Mouse (Mus musculus) intestine, embryonic 15.5 days (tissue): Measurements from ENCODE around the gene Vmn1r21. TPM values are rescaled to one million over a fixed set of nuclear protein-coding genes. Genes with fewer than 3 reads are reported as not detected.
"Not testable (repeated sequence)": the region's sequence is repeated elsewhere in the genome, so short reads cannot be mapped to it uniquely, and the experiment has no call there.

Experiments
- ATAC-seq: fragments of 200-750 bp; cut with Nextera tagmentation; 2 replicates; pipeline ENCODE4 v1.8.0; 2017; ENCODE audit warnings: moderate TSS enrichment, moderate library complexity
- H3K27ac ChIP-seq: fragments of 300-500 bp; sonication (generic); 2 replicates; pipeline ENCODE4 v1.5.1; 2015; ENCODE audit warnings: mild to moderate bottlenecking, inconsistent platforms
- H3K27me3 ChIP-seq: fragments of 300-500 bp; sonication (generic); replicated peaks from 2 replicates; pipeline ENCODE4 v1.6.1; 2015; ENCODE audit warnings: inconsistent platforms
- H3K36me3 ChIP-seq: fragments of 300-500 bp; sonication (generic); 2 replicates; pipeline ENCODE4 v1.6.1; 2015; ENCODE audit warnings: inconsistent platforms
- H3K4me1 ChIP-seq: fragments of 300-500 bp; sonication (generic); replicated peaks from 2 replicates; pipeline ENCODE4 v1.6.1; 2015; ENCODE audit warnings: inconsistent platforms
- H3K4me2 ChIP-seq: fragments of 300-500 bp; sonication (generic); replicated peaks from 2 replicates; pipeline ENCODE4 v1.6.1; 2015; ENCODE audit warnings: mild to moderate bottlenecking, inconsistent platforms
- H3K4me3 ChIP-seq: fragments of 300-500 bp; sonication (generic); replicated peaks from 2 replicates; pipeline ENCODE4 v1.5.1; 2015; ENCODE audit warnings: inconsistent platforms
- H3K9ac ChIP-seq: fragments of 300-500 bp; sonication (generic); 2 replicates; pipeline ENCODE4 v1.6.1; 2015; ENCODE audit warnings: inconsistent platforms
- H3K9me3 ChIP-seq: fragments of 300-500 bp; sonication (generic); 2 replicates; pipeline ENCODE4 v1.6.1; 2016; ENCODE audit warnings: inconsistent platforms
- WGBS: fragments of 180-500 bp; shearing (Covaris S2); methylation state at CpG from one replicate; pipeline ENCODE4 v1.1.7; 2015; 5-methylcytosine and 5-hydroxymethylcytosine counted together
- polyA plus RNA-seq: library from polyadenylated mRNA; unstranded; fragments of >200 nt; fragmentation: Nextera tagmentation; extraction: Ambion mirVana; gene quantifications from 2 replicates; pipeline ENCODE4 v1.2.1, GENCODE M21; 2015

The Vmn1r21 gene
- polyA plus RNA-seq: not detected in 2 replicates

DNA sequence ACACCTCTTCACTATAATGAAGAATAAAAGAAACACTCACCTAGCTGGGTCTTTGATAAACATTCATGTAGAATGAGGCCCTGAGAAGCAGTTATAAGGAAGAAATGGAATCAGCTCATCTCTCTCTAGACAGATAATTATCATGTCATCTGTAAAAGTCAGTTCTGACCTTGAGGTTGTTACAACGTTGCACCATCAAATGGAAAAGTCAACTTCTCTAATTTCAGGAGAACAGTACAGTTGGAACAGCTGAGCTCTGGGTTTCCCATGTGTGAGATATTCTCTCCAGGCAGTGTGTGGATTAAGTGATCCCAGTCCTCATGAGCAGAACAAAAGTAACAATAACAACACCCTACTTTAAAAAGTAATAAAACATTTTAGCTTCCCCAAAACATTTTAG, at the start of gene Vmn1r21:
Gene Vmn1r21 (minus strand): TSS at position 58 of the 400 bp plus-strand sequence.
- Histone ChIP-seq H3K4me2 (no peak within 1 kb of the TSS), H3K36me3 (no peaks in the 10 kb centered on the region), H3K4me1 (no peaks in the 10 kb centered on the region), H3K27ac (no peak within 1 kb of the TSS), H3K9ac (no peak within 1 kb of the TSS), H3K27me3 (no peaks in the 10 kb centered on the region), H3K4me3 (no peak within 1 kb of the TSS), H3K9me3 (no peaks in the 10 kb centered on the region)
- no peak for ATAC-seq
- WGBS: 56% methylated on average over 1 of the region's 1 CpGs

DNA sequence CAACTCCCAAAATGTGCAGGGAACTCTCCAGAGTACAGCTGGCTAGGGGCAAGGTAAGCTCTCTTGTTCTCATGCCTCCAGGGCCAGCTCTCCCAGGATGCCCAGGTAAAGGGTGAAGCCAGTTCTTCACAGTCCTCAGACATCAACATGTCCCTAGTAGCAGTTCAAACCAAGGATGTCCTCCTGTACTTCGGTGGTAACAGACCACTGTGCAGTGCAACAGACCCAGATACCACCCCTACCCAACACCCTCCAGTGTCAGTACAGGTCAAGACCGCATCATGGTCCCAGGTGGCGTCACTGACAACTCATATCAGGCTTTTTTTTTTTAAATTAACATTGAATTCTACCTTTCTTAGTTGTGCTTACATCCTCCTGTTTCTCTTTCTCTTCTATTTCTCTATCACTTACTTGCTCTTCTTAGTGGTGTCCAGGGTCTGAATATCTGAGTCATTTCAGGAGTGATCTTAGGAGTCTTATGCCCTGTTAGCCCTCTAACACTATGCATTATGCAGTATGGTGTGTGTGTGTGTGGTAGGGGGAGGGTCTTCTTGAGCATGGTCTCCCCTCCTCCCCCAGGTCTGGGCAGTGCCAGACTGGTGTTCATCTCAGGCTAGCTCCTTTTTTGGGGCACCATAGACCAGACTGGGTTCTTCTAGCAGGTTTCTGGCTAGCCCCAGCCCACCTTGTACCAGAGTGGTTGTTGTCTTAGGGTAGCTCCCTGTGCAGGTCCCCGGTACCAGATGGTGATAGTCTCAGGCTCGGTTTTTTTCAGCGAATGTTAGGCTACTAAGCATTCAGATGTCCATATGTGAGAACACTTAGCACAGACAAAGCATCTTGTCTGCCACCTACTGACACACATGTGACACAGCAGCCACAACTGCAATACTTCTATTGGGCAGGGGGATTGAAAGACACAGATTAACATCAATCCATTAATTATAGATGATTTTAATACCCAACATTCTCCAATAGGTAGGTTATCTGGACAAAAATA, 9.2 kb upstream of the Vmn1r21 start:
- ATAC-seq: peak; percentile 75
- no peak overlapping the region for H3K4me2 ChIP-seq
- H3K36me3 ChIP-seq: no peaks in the 10 kb centered on the region
- H3K9ac ChIP-seq: no peak overlapping the region
- WGBS: 48% methylated on average over 6 of the region's 6 CpGs
- H3K4me1 ChIP-seq: no peaks in the 10 kb centered on the region
- no peak overlapping the region for H3K4me3 ChIP-seq
- no peaks in the 10 kb centered on the region for H3K9me3 ChIP-seq
- no peaks in the 10 kb centered on the region for H3K27me3 ChIP-seq
- no peak overlapping the region for H3K27ac ChIP-seq

DNA sequence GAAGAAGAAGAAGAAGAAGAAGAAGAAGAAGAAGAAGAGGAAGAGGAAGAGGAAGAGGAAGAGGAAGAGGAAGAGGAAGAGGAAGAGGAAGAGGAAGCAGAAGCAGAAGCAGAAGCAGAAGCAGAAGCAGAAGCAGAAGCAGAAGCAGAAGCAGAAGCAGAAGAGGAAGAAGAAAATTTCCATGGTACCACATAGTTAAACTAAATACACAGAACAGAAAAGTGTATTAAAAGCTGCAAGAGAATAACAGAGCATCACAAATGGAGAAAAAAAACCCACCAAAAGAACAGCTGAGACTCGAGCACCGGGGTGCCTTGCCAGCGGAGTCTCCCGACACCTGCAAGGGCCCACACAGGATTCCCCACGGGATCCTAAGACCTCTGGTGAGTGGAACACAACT, 1.0 kb upstream of the Vmn1r21 start:
- H3K9me3 ChIP-seq, H3K36me3 ChIP-seq, H3K4me2 ChIP-seq, H3K4me1 ChIP-seq, H3K9ac ChIP-seq, H3K4me3 ChIP-seq, ATAC-seq, H3K27me3 ChIP-seq, H3K27ac ChIP-seq: not testable (repeated sequence)
- 96% methylated on average over 5 of the region's 5 CpGs for WGBS

DNA sequence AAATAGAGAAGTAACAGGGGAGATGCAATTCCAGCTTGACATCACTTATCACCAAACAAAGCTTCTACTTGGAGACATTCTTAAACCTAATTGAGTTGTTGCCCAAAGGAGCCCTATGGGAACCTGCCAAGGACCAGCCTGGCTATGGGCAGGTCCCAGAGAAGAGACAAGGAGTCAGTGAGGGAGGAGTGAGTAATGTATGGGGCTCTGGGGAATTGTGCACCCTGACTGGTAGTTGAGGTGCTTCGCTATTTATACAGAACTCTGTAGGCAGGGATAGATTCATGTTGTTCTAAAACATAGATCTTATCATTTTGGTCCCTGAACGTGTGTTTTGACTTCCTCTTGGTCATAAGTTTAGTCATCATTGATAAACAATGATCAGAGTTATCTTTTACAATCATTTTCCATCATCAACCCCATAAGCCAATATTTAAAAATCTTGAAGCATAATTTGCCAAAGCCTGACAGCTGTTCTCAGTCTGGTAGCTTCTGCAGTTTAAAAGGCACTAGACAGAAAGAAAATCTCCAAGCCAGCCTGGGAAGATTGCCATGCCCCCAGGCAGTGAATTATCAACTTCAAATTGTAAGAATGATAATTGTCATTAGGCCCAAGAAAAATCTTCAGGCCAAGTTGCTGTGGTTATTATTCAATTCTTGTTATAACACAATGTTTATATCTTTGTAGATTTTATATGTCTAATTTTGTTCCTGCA, 10.3 kb downstream of the Vmn1r21 start:
- no peaks in the 10 kb centered on the region for H3K9me3 ChIP-seq
- 72% methylated on average over 2 of the region's 2 CpGs for WGBS
- H3K36me3 ChIP-seq: no peaks in the 10 kb centered on the region
- ATAC-seq: no peak
- H3K27ac ChIP-seq: no peak overlapping the region
- no peaks in the 10 kb centered on the region for H3K27me3 ChIP-seq
- no peak overlapping the region for H3K9ac ChIP-seq
- H3K4me3 ChIP-seq: no peak overlapping the region
- no peak overlapping the region for H3K4me2 ChIP-seq
- no peaks in the 10 kb centered on the region for H3K4me1 ChIP-seq

DNA sequence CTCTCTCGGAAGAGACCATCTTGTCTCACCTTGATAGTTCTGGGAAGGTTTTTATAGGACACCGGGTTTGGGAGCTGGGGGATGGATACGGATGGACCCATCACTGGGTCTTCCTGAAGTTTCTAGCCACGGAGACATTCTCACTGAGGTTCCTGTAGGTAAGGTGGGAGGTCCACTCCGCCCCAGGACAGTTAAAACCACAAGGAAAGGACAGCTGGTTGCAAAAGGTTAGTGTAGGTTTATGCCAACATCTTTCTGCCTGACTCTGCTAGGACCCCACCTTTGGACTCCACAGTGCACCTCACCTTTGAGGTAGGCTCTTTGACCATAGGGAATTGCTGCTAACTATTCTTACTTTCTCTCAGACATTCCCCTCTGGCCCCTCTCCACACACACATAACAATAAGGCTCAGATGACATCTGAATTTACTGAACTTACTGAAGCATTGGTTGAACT, 24.9 kb downstream of the Vmn1r21 start:
- no peaks in the 10 kb centered on the region for H3K9me3 ChIP-seq
- no peaks in the 10 kb centered on the region for H3K4me1 ChIP-seq
- ATAC-seq: peak; percentile 53
- peak overlapping the region; percentile 86 for H3K4me3 ChIP-seq
- no peaks in the 10 kb centered on the region for H3K27me3 ChIP-seq
- peak overlapping the region; percentile 96 for H3K9ac ChIP-seq
- H3K27ac ChIP-seq: peak overlapping the region; percentile 94; the same call in 1 of the 2 replicates
- peak overlapping the region; percentile 63 for H3K4me2 ChIP-seq
- 8% methylated on average over 5 of the region's 5 CpGs for WGBS
- no peaks in the 10 kb centered on the region for H3K36me3 ChIP-seq

DNA sequence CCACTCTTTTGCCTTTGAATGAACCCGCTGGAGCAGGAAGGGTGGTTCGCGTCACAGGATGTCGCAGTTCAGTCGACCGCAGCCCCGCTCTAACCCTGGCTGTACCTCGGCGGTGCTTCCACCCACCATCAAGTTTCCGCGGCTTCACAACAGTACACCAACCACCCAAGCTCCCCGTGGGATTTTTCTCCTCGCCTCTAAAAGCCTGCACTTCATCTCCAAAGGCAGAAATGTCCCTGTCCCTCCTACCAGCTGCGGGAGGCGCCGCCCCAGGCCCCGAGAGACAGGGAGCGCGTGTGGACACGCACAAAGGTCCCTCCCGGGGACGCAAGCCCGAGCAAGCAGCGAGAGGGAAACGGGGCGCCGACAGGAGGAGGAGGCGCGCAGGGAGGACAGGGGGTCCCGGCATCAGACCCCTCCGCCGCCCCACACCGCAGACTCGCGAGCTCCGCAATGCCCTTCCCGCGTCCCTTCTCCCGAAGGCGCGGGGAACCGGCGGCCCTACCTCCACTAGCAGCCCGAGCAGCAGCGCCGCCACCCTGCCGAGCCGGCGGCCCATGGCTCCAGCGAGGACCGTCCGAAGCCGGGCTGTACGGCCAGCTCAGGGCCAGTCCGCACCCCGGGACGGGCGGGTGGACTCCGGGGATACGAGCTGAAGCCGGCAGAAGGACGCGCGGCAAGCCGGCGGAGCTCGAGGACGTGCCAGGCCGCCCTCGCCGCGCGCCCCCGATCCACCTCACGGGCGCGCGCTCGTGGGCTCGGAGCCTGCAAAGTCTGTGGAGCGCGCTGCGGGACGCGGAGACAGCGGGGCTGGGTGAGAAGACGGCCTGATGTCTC, 25.5 kb downstream of the Vmn1r21 start, which contains the start of gene Vopp1:
Gene Vopp1 (minus strand): TSS at position 738 of the 837 bp plus-strand sequence.
- WGBS: under 1% methylated on average over 86 of the region's 87 CpGs
- peak; percentile 88 for ATAC-seq

DNA sequence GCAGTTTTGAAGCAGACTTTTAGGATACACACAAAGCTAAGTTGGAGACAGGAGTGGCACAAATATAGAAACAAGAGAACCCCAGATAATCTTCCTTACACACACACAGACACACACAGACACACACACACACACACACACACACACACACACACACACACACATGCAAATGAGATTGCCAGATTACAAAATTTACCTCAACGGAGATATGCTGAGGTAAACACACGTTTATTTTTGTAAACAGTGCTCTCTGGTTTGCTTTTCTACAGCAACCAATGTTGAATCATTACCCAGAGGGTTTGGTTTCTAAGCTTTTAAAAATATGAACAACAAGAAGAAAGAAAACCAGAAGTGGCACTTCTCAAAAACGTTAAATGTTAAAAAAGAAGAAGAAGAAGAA, 26.7 kb downstream of the Vmn1r21 start:
- no peak overlapping the region for H3K9ac ChIP-seq
- ATAC-seq: no peak
- no peak overlapping the region for H3K4me3 ChIP-seq
- no peaks in the 10 kb centered on the region for H3K36me3 ChIP-seq
- H3K27me3 ChIP-seq: no peaks in the 10 kb centered on the region
- no peaks in the 10 kb centered on the region for H3K4me1 ChIP-seq
- H3K4me2 ChIP-seq: peak overlapping the region; percentile 30; the same call in 1 of the 2 replicates
- WGBS: 14% methylated on average over 3 of the region's 3 CpGs
- no peak overlapping the region for H3K27ac ChIP-seq
- H3K9me3 ChIP-seq: no peaks in the 10 kb centered on the region

More for the DNA sequence above, 25.5 kb downstream of the Vmn1r21 start, which contains the start of gene Vopp1:
- Histone ChIP-seq H3K9ac (peak within 1 kb of the TSS; percentile 96), H3K9me3 (no peaks in the 10 kb centered on the region), H3K27me3 (no peaks in the 10 kb centered on the region), H3K4me2 (peak within 1 kb of the TSS; percentile 63), H3K4me3 (peak within 1 kb of the TSS; percentile 86), H3K27ac (peak within 1 kb of the TSS; percentile 94), H3K4me1 (no peaks in the 10 kb centered on the region), H3K36me3 (no peaks in the 10 kb centered on the region)

DNA sequence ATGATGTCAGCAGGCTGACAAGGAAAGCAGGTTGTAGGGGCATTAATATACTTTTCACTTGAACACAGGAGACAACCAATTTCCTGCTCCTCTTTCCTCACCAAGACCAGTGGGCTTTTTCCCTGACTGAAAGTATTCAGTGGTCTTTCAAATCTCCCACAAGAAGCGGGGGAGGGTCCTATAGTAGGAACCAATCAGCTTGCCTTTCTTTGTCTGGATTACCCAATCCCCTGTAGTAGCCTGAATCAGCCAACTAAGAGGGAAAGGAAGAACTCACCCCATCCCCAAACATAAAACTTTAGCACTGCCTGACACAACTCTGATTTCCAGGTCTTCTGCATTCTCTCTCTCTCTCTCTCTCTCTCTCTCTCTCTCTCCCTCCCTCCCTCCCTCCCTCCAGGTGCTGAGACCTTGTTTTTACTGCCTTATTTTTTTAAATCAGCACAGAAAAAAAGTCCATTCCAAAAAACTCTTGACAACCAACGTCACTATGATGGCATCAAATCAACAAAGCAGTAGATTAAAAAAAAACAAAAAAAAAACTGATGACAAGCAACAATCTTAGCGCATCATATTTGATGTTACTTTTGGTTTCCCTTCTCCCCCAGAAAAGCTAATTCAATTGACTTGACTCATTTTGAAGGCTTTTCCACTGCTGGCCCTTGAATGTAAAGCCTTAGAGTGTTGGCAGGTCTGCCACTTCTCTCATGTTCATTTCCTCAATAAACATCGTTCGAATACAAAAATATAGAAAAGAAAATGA, 27.3 kb downstream of the Vmn1r21 start:
- H3K36me3 ChIP-seq: no peaks in the 10 kb centered on the region
- no peaks in the 10 kb centered on the region for H3K4me1 ChIP-seq
- peak overlapping the region; percentile 30; the same call in 1 of the 2 replicates for H3K4me2 ChIP-seq
- peak; percentile 37; the same call in 1 of the 2 replicates for ATAC-seq
- H3K27me3 ChIP-seq: no peaks in the 10 kb centered on the region
- H3K9me3 ChIP-seq: no peaks in the 10 kb centered on the region
- no peak overlapping the region for H3K4me3 ChIP-seq
- H3K27ac ChIP-seq: no peak overlapping the region
- WGBS: 49% methylated on average over 5 of the region's 5 CpGs
- no peak overlapping the region for H3K9ac ChIP-seq

DNA sequence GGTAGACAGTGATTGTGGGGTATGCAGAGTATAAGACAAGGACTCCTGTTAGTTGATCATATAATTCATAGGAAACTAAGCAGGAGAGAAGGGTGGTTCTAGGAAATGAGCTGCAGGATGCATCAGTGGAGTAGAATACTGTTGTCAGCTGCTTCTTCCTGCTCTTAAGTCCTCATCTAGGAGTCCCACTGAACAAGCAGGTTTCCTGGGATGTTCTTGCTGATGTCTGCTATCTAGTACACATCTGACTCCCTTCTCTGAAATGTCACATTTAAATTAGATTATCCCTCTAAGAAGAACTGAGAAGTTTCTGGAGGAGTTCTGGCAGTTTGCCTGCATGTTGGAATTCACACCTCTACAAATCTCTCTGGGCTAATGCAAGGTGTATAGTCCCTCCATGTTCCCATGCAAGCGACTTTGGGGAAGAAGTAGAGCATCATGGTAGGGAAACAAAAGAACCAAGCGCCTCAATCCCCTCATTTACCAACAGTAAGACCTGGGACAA, 35.7 kb downstream of the Vmn1r21 start:
- Histone ChIP-seq H3K36me3 (no peaks in the 10 kb centered on the region), H3K4me1 (no peaks in the 10 kb centered on the region), H3K4me2 (no peak overlapping the region), H3K9ac (no peak overlapping the region), H3K4me3 (no peak overlapping the region), H3K27me3 (no peaks in the 10 kb centered on the region), H3K9me3 (no peaks in the 10 kb centered on the region), H3K27ac (no peak overlapping the region)
- WGBS: 85% methylated on average over 2 of the region's 2 CpGs
- no peak for ATAC-seq

DNA sequence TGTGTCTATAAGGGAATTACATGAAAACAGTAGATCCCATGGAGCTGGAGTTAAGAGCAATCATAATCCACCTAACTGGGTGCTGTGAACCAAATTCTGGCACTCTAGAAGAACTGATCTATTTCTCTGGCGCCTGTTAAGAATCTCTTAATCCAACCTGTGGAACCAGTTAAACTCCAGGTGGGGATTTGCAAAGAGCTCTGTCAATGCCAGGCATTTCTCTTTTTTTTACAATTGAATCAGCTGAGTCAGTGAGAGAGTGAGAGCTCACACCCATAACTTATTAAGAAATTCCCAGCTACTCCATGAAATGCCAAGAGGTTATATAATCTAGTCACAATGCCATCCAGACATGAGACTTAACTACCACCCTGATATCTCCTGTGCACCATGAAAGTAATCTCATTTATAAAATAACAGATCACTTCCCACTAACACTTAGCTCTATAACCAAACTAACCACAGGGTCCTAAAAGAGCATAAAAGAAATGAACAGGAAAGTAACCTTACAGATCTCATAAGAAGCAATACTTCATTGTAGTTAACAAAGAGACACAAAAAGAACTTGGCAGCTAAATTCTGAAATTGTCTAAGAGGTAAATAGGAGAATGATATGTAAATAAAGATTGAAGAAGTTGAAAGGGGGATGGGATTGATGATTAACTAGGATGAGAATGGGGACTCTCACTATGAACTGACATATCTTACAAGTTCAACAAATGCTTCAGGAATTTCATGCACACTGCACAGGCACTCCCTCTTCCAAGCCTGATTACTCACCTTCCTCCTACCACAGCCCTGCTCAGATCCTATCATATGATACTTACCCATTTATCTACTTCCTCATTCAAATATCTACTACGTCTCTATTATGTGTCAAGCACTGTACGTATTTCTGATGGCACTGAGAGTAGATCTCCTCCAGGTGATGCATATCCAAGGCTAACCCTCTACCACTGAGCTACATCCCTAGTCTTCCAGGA, 38.1 kb downstream of the Vmn1r21 start:
- ATAC-seq: peak; percentile 95
- no peak overlapping the region for H3K4me2 ChIP-seq
- WGBS: 64% methylated on average over 3 of the region's 3 CpGs
- no peak overlapping the region for H3K9ac ChIP-seq
- H3K36me3 ChIP-seq: no peaks in the 10 kb centered on the region
- H3K4me1 ChIP-seq: no peaks in the 10 kb centered on the region
- H3K9me3 ChIP-seq: no peaks in the 10 kb centered on the region
- no peaks in the 10 kb centered on the region for H3K27me3 ChIP-seq
- H3K4me3 ChIP-seq: no peak overlapping the region
- H3K27ac ChIP-seq: no peak overlapping the region
